Mouse (Mus musculus): Measurements from ENCODE around the gene Fbxo33. TPM values are rescaled to one million over a fixed set of nuclear protein-coding genes. Genes with fewer than 3 reads are reported as not detected.

The Fbxo33 gene
- polyA plus RNA-seq, 1 experiment = 3.6 TPM

- Histone ChIP-seq H3K4me1 (peaks cover 11% of the 10 kb centered on the region), H3K4me3 (replicated peaks) (no peak overlapping the region), H3K27me3 (replicated peaks) (no peaks in the 10 kb centered on the region), H3K36me3 (replicated peaks; ENCODE audit: low read length) (peaks cover 84% of the 10 kb centered on the region), H3K9me3 (0 out of 2 replicates have a peak, but pooled peaks cover 3% of the 10 kb centered on the region)
- TF ChIP-seq GATA1 (IDR thresholded peaks at IDR 0.05; ENCODE audit: borderline replicate concordance, low read length) (no peak), FLI1 (IDR thresholded peaks at IDR 0.05; ENCODE audit: low read length) (no peak)
Observed at GRCm38 (mm10) chr12:59199361-59199760, 20.2 kb downstream of the Fbxo33 start.

- Histone ChIP-seq H3K4me3 (replicated peaks) (no peak overlapping the region), H3K36me3 (replicated peaks; ENCODE audit: low read length) (peaks cover 78% of the 10 kb centered on the region), H3K4me1 (peaks cover 16% of the 10 kb centered on the region), H3K27me3 (replicated peaks) (no peaks in the 10 kb centered on the region), H3K9me3 (0 out of 2 replicates have a peak, but pooled peaks cover 3% of the 10 kb centered on the region)
- TF ChIP-seq GATA1 (IDR thresholded peaks at IDR 0.05; ENCODE audit: borderline replicate concordance, low read length) (no peak), FLI1 (IDR thresholded peaks at IDR 0.05; ENCODE audit: low read length) (no peak)
Observed at GRCm38 (mm10) chr12:59198750-59199149, 20.8 kb downstream of the Fbxo33 start.

- H3K4me3 ChIP-seq (replicated peaks) = no peak overlapping the region
- peaks cover 21% of the 10 kb centered on the region for H3K4me1 ChIP-seq
- H3K9me3 ChIP-seq = 0 out of 2 replicates have a peak, but pooled peaks cover 3% of the 10 kb centered on the region
- no peaks in the 10 kb centered on the region for H3K27me3 ChIP-seq (replicated peaks)
- no peak for TF ChIP-seq GATA1 (IDR thresholded peaks at IDR 0.05; ENCODE audit: borderline replicate concordance, low read length)
- TF ChIP-seq FLI1 (IDR thresholded peaks at IDR 0.05; ENCODE audit: low read length) = no peak
- peaks cover 61% of the 10 kb centered on the region for H3K36me3 ChIP-seq (replicated peaks; ENCODE audit: low read length)
Observed at GRCm38 (mm10) chr12:59195941-59196340, 23.6 kb downstream of the Fbxo33 start.

GRCm38 (mm10) chr12:59195065-59195464 lies 24.5 kb downstream of the Fbxo33 start:
- Histone ChIP-seq H3K4me3 (replicated peaks) (no peak overlapping the region), H3K36me3 (replicated peaks; ENCODE audit: low read length) (peaks cover 59% of the 10 kb centered on the region), H3K9me3 (0 out of 2 replicates have a peak, but pooled peaks cover 3% of the 10 kb centered on the region), H3K4me1 (peaks cover 21% of the 10 kb centered on the region), H3K27me3 (replicated peaks) (no peaks in the 10 kb centered on the region)
- TF ChIP-seq FLI1 (IDR thresholded peaks at IDR 0.05; ENCODE audit: low read length) (no peak), GATA1 (IDR thresholded peaks at IDR 0.05; ENCODE audit: borderline replicate concordance, low read length) (no peak)

GRCm38 (mm10) chr12:59194341-59195003 lies 25.1 kb downstream of the Fbxo33 start:
- TF ChIP-seq FLI1 (IDR thresholded peaks at IDR 0.05; ENCODE audit: low read length) (no peak), GATA1 (IDR thresholded peaks at IDR 0.05; ENCODE audit: borderline replicate concordance, low read length) (no peak)
- H3K9me3 ChIP-seq = 0 out of 2 replicates have a peak, but pooled peaks cover 1% of the 10 kb centered on the region
- peaks cover 19% of the 10 kb centered on the region for H3K4me1 ChIP-seq
- peaks cover 60% of the 10 kb centered on the region for H3K36me3 ChIP-seq (replicated peaks; ENCODE audit: low read length)
- H3K27me3 ChIP-seq (replicated peaks) = no peaks in the 10 kb centered on the region
- no peak overlapping the region for H3K4me3 ChIP-seq (replicated peaks)

- TF ChIP-seq GATA1 (IDR thresholded peaks at IDR 0.05; ENCODE audit: borderline replicate concordance, low read length) = no peak
- no peak for TF ChIP-seq FLI1 (IDR thresholded peaks at IDR 0.05; ENCODE audit: low read length)
- Histone ChIP-seq H3K36me3 (replicated peaks; ENCODE audit: low read length) (peaks cover 59% of the 10 kb centered on the region), H3K4me1 (peaks cover 14% of the 10 kb centered on the region), H3K9me3 (no peaks in the 10 kb centered on the region), H3K4me3 (replicated peaks) (no peak overlapping the region), H3K27me3 (replicated peaks) (no peaks in the 10 kb centered on the region)
Observed at GRCm38 (mm10) chr12:59193637-59194036, 25.9 kb downstream of the Fbxo33 start.

GRCm38 (mm10) chr12:59188086-59188682 lies 31.3 kb downstream of the Fbxo33 start:
- H3K36me3 ChIP-seq (replicated peaks; ENCODE audit: low read length) = peaks cover 78% of the 10 kb centered on the region
- no peak for TF ChIP-seq GATA1 (IDR thresholded peaks at IDR 0.05; ENCODE audit: borderline replicate concordance, low read length)
- no peak for TF ChIP-seq FLI1 (IDR thresholded peaks at IDR 0.05; ENCODE audit: low read length)
- no peak overlapping the region for H3K4me3 ChIP-seq (replicated peaks)

GRCm38 (mm10) chr12:59177814-59178213 lies 41.7 kb downstream of the Fbxo33 start:
- Histone ChIP-seq H3K4me1 (no peaks in the 10 kb centered on the region), H3K36me3 (replicated peaks; ENCODE audit: low read length) (peaks cover 97% of the 10 kb centered on the region), H3K9me3 (peaks cover 10% of the 10 kb centered on the region), H3K27me3 (replicated peaks) (no peaks in the 10 kb centered on the region), H3K4me3 (replicated peaks) (no peak overlapping the region)
- TF ChIP-seq FLI1 (IDR thresholded peaks at IDR 0.05; ENCODE audit: low read length) (no peak), GATA1 (IDR thresholded peaks at IDR 0.05; ENCODE audit: borderline replicate concordance, low read length) (no peak)

More at GRCm38 (mm10) chr12:59188086-59188682, 31.3 kb downstream of the Fbxo33 start:
- Histone ChIP-seq H3K9me3 (no peaks in the 10 kb centered on the region), H3K4me1 (no peaks in the 10 kb centered on the region; the same call in 1 of the 2 replicates), H3K27me3 (replicated peaks) (no peaks in the 10 kb centered on the region)

- peaks cover 3% of the 10 kb centered on the region; the same call in 1 of the 2 replicates for H3K4me1 ChIP-seq
- H3K4me3 ChIP-seq (replicated peaks) = no peak overlapping the region
- TF ChIP-seq FLI1 (IDR thresholded peaks at IDR 0.05; ENCODE audit: low read length) (no peak), GATA1 (IDR thresholded peaks at IDR 0.05; ENCODE audit: borderline replicate concordance, low read length) (no peak)
- H3K27me3 ChIP-seq (replicated peaks) = no peaks in the 10 kb centered on the region
- H3K9me3 ChIP-seq = no peaks in the 10 kb centered on the region
- peaks cover 88% of the 10 kb centered on the region for H3K36me3 ChIP-seq (replicated peaks; ENCODE audit: low read length)
Observed at GRCm38 (mm10) chr12:59169935-59170334, 49.6 kb downstream of the Fbxo33 start.

- Histone ChIP-seq H3K9me3 (no peaks in the 10 kb centered on the region), H3K36me3 (replicated peaks; ENCODE audit: low read length) (peaks cover 95% of the 10 kb centered on the region), H3K27me3 (replicated peaks) (no peaks in the 10 kb centered on the region), H3K4me3 (replicated peaks) (no peak overlapping the region), H3K4me1 (peaks cover 27% of the 10 kb centered on the region)
- TF ChIP-seq GATA1 (IDR thresholded peaks at IDR 0.05; ENCODE audit: borderline replicate concordance, low read length) = no peak
- no peak for TF ChIP-seq FLI1 (IDR thresholded peaks at IDR 0.05; ENCODE audit: low read length)
Observed at GRCm38 (mm10) chr12:59166557-59166956, 53.0 kb downstream of the Fbxo33 start.
